Mouse (Mus musculus) liver, embryonic 14.5 days (tissue): ENCODE data around the gene Nfil3. TPM values are rescaled to one million over a fixed set of nuclear protein-coding genes. Genes with fewer than 3 reads are reported as not detected.

ENCODE experiments used
- ATAC-seq: fragments of 200-750 bp; cut with Nextera tagmentation; 2 replicates; pipeline ENCODE4 v1.8.0; 2017; ENCODE audit warnings: moderate number of reproducible peaks, mild to moderate bottlenecking, moderate library complexity; ENCODE audit not compliant: insufficient read depth
- DNase-seq, 3 experiments: peaks; one replicate each; pipeline ENCODE4 v3.0.0-alpha.2; 2012 to 2013; ENCODE audit warnings: low read depth in 3 of 3, low spot score in 3 of 3
- H3K27ac ChIP-seq: fragments of 300-500 bp; sonication (generic); 2 replicates; pipeline ENCODE4 v1.5.1; 2014; ENCODE audit warnings: moderate library complexity, mild to moderate bottlenecking, control low read depth, inconsistent platforms
- H3K27me3 ChIP-seq: fragments of 300-500 bp; sonication (generic); 2 replicates; pipeline ENCODE4 v1.6.1; 2014; ENCODE audit warnings: mild to moderate bottlenecking, low read length, moderate library complexity; ENCODE audit not compliant: control insufficient read depth, insufficient read depth
- H3K36me3 ChIP-seq: fragments of 300-500 bp; sonication (generic); replicated peaks from 2 replicates; pipeline ENCODE4 v1.6.1; 2014; ENCODE audit warnings: low read depth; ENCODE audit not compliant: control insufficient read depth, insufficient read depth
- H3K4me1 ChIP-seq, 2 experiments: fragments of 200-500 bp in 1 of 2; fragments of 300-500 bp in 1 of 2; sonication (generic) in 1 of 2; replicated peaks; 2 replicates each; pipeline ENCODE4 v1.6.1; 2012 to 2014; ENCODE audit warnings: antibody characterized with exemption in 1 of 2, inconsistent platforms in 1 of 2, low read length in 1 of 2; ENCODE audit not compliant: control insufficient read depth in 2 of 2, insufficient read depth in 2 of 2
- H3K4me2 ChIP-seq: fragments of 300-500 bp; sonication (generic); 2 replicates; pipeline ENCODE4 v1.6.1; 2014; ENCODE audit warnings: low read depth, mild to moderate bottlenecking, control low read depth, moderate library complexity
- H3K4me3 ChIP-seq, 2 experiments: fragments of 200-500 bp in 1 of 2; fragments of 300-500 bp in 1 of 2; sonication (generic) in 1 of 2; 2 replicates each; pipeline ENCODE4 v1.5.1; 2012 to 2014; ENCODE audit warnings: low read depth in 2 of 2, low read length in 2 of 2, mild to moderate bottlenecking in 2 of 2, control low read depth in 1 of 2, inconsistent platforms in 1 of 2, moderate library complexity in 1 of 2; ENCODE audit not compliant: insufficient read depth in 1 of 2
- H3K9ac ChIP-seq: fragments of 300-500 bp; sonication (generic); replicated peaks from 2 replicates; pipeline ENCODE4 v1.6.1; 2014; ENCODE audit warnings: mild to moderate bottlenecking, control low read depth, moderate library complexity
- H3K9me3 ChIP-seq: fragments of 300-500 bp; sonication (generic); 2 replicates; pipeline ENCODE4 v1.6.1; 2016; ENCODE audit warnings: low read length, mixed read lengths; ENCODE audit not compliant: control insufficient read depth
- CTCF ChIP-seq: IDR thresholded peaks from 2 replicates; pipeline ENCODE4 v1.5.1; 2016; ENCODE audit warnings: antibody characterized with exemption, low read depth, control low read depth
- EP300 ChIP-seq: IDR thresholded peaks from 2 replicates; pipeline ENCODE4 v1.6.1; 2016; ENCODE audit warnings: antibody characterized with exemption, low read depth
- WGBS: fragments of 180-500 bp; shearing (Covaris S2); extraction: QIAGEN DNeasy Blood & Tissue Kit; methylation state at CpG from one replicate; pipeline ENCODE4 v1.1.7; 2014; ENCODE audit not compliant: insufficient replicate concordance; 5-methylcytosine and 5-hydroxymethylcytosine counted together
- polyA plus RNA-seq, 2 experiments: library from polyadenylated mRNA; depleted of rRNA in 1 of 2; stranded (reverse) in 1 of 2; unstranded in 1 of 2; fragments of >200 nt; fragmentation: Nextera tagmentation in 1 of 2; extraction: Ambion mirVana in 1 of 2; gene quantifications; 2 replicates each; pipeline versions ENCODE4 v1.2.1 to v1.2.3; 2012 to 2014

Nfil3 gene
- polyA plus RNA-seq, 2 experiments = 1.0 to 2.1 TPM

GRCm38 (mm10) chr13:52949211-52949610 is 31.7 kb downstream of the Nfil3 start:
- Histone ChIP-seq H3K36me3 (no peaks in the 10 kb centered on the region), H3K27me3 (no peaks in the 10 kb centered on the region), H3K9ac (no peak overlapping the region), H3K4me1 (no peaks in the 10 kb centered on the region), H3K4me2 (no peak overlapping the region), H3K27ac (no peak overlapping the region), H3K4me3 (no peak overlapping the region), H3K9me3 (no peaks in the 10 kb centered on the region)
- DNase-seq = no peak
- TF ChIP-seq CTCF (no peak), EP300 (no peak)
- no peak for ATAC-seq
- 65% methylated on average over 3 of the region's 3 CpGs for WGBS

GRCm38 (mm10) chr13:52947545-52947944 is 33.3 kb downstream of the Nfil3 start:
- Histone ChIP-seq H3K4me1 (no peaks in the 10 kb centered on the region), H3K4me3 (no peak overlapping the region), H3K36me3 (no peaks in the 10 kb centered on the region), H3K4me2 (no peak overlapping the region), H3K9ac (no peak overlapping the region), H3K27ac (no peak overlapping the region), H3K9me3 (no peaks in the 10 kb centered on the region), H3K27me3 (no peaks in the 10 kb centered on the region)
- 69% methylated on average over 4 of the region's 4 CpGs for WGBS
- ATAC-seq (no peak), DNase-seq (no peak)
- no peak for TF ChIP-seq CTCF
- TF ChIP-seq EP300 = no peak

- 69% methylated on average over 9 of the region's 9 CpGs for WGBS
- Histone ChIP-seq H3K27ac (no peak overlapping the region), H3K27me3 (no peaks in the 10 kb centered on the region), H3K4me1 (no peaks in the 10 kb centered on the region), H3K9me3 (no peaks in the 10 kb centered on the region), H3K4me3 (no peak overlapping the region), H3K4me2 (no peak overlapping the region), H3K9ac (no peak overlapping the region), H3K36me3 (no peaks in the 10 kb centered on the region)
- TF ChIP-seq CTCF = no peak
- no peak for DNase-seq
- ATAC-seq = no peak
Observed at GRCm38 (mm10) chr13:52945769-52946168, 35.1 kb downstream of the Nfil3 start.

GRCm38 (mm10) chr13:52944116-52944515 is 36.8 kb downstream of the Nfil3 start:
- H3K27me3 ChIP-seq = no peaks in the 10 kb centered on the region
- no peaks in the 10 kb centered on the region for H3K36me3 ChIP-seq
- no peak overlapping the region for H3K9ac ChIP-seq
- TF ChIP-seq CTCF = no peak
- TF ChIP-seq EP300 = no peak
- no peak for ATAC-seq
- no peak overlapping the region for H3K4me3 ChIP-seq
- WGBS = 41% methylated on average over 4 of the region's 4 CpGs
- H3K9me3 ChIP-seq = no peaks in the 10 kb centered on the region
- H3K4me1 ChIP-seq = no peaks in the 10 kb centered on the region
- no peak overlapping the region for H3K4me2 ChIP-seq
- no peak for DNase-seq
- no peak overlapping the region for H3K27ac ChIP-seq

DNA sequence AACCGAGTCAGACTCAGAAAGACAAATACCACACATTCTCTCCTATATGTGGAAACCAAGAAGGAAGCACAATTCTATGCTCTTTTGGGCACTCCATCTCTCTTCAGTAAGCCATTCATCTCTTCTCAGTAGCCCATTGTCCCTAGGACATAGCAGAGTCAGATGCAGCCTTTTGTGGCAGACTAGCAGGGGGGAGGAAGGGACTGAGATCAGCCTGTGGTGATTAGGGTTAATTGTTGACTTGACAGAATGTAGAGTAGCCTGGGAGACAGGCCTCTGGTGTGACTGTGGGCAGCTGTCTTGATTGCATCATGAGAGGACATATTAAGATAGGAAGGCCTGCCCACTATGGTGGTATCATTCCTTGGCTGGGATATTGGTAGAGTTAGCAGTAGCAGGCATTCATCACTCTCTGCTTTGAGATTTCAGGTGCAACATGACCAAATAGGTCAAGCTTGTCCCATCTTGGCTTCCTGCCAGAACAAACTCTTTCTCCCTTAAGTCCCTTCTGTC is 37.9 kb downstream of the Nfil3 start:
- no peak for DNase-seq
- TF ChIP-seq EP300 = no peak
- no peak for TF ChIP-seq CTCF
- no peak overlapping the region for H3K9ac ChIP-seq
- no peaks in the 10 kb centered on the region for H3K4me1 ChIP-seq
- no peaks in the 10 kb centered on the region for H3K36me3 ChIP-seq
- H3K4me3 ChIP-seq = no peak overlapping the region
- WGBS = 60% methylated on average over 1 of the region's 1 CpGs
- H3K27ac ChIP-seq = no peak overlapping the region
- no peaks in the 10 kb centered on the region for H3K27me3 ChIP-seq
- no peaks in the 10 kb centered on the region for H3K9me3 ChIP-seq
- no peak for ATAC-seq
- no peak overlapping the region for H3K4me2 ChIP-seq
